Mouse (Mus musculus) heart, embryonic 15.5 days (tissue): ENCODE results near the gene Btg2. TPM values are rescaled to one million over a fixed set of nuclear protein-coding genes. Genes with fewer than 3 reads are reported as not detected.

Experiments used
- ATAC-seq: fragments of 200-750 bp; cut with Nextera tagmentation; replicated peaks from 2 replicates; pipeline ENCODE4 v1.8.0; 2017; ENCODE audit warnings: low read depth, moderate TSS enrichment; ENCODE audit not compliant: insufficient number of reproducible peaks, insufficient read depth, low FRiP score
- H3K27ac ChIP-seq: fragments of 300-500 bp; sonication (generic); 2 replicates; pipeline ENCODE4 v1.5.1; 2015; ENCODE audit warnings: mild to moderate bottlenecking, inconsistent platforms
- H3K27me3 ChIP-seq: fragments of 300-500 bp; sonication (generic); 2 replicates; pipeline ENCODE4 v1.6.1; 2015; ENCODE audit warnings: inconsistent platforms
- H3K36me3 ChIP-seq: fragments of 300-500 bp; sonication (generic); 2 replicates; pipeline ENCODE4 v1.6.1; 2015; ENCODE audit warnings: mild to moderate bottlenecking, inconsistent platforms
- H3K4me1 ChIP-seq: fragments of 300-500 bp; sonication (generic); replicated peaks from 2 replicates; pipeline ENCODE4 v1.6.1; 2015; ENCODE audit warnings: inconsistent platforms
- H3K4me2 ChIP-seq: fragments of 300-500 bp; sonication (generic); 2 replicates; pipeline ENCODE4 v1.6.1; 2015; ENCODE audit warnings: inconsistent platforms, mild to moderate bottlenecking, moderate library complexity
- H3K4me3 ChIP-seq: fragments of 300-500 bp; sonication (generic); 2 replicates; pipeline ENCODE4 v1.5.1; 2015; ENCODE audit warnings: mild to moderate bottlenecking, inconsistent platforms
- H3K9ac ChIP-seq: fragments of 300-500 bp; sonication (generic); 2 replicates; pipeline ENCODE4 v1.6.1; 2015; ENCODE audit warnings: mild to moderate bottlenecking, inconsistent platforms
- H3K9me3 ChIP-seq: fragments of 300-500 bp; sonication (generic); replicated peaks from 2 replicates; pipeline ENCODE4 v1.6.1; 2016; ENCODE audit warnings: inconsistent platforms
- WGBS: fragments of 180-500 bp; shearing (Covaris S2); methylation state at CpG from one replicate; pipeline ENCODE4 v1.1.7; 2015; ENCODE audit warnings: mixed read lengths; 5-methylcytosine and 5-hydroxymethylcytosine counted together
- polyA plus RNA-seq: library from polyadenylated mRNA; unstranded; fragments of >200 nt; fragmentation: Nextera tagmentation; extraction: Ambion mirVana; gene quantifications from 2 replicates; pipeline ENCODE4 v1.2.1, GENCODE M21; 2015

Btg2 gene
- polyA plus RNA-seq, 1 experiment from 2014 or later, result 36.9 TPM

DNA sequence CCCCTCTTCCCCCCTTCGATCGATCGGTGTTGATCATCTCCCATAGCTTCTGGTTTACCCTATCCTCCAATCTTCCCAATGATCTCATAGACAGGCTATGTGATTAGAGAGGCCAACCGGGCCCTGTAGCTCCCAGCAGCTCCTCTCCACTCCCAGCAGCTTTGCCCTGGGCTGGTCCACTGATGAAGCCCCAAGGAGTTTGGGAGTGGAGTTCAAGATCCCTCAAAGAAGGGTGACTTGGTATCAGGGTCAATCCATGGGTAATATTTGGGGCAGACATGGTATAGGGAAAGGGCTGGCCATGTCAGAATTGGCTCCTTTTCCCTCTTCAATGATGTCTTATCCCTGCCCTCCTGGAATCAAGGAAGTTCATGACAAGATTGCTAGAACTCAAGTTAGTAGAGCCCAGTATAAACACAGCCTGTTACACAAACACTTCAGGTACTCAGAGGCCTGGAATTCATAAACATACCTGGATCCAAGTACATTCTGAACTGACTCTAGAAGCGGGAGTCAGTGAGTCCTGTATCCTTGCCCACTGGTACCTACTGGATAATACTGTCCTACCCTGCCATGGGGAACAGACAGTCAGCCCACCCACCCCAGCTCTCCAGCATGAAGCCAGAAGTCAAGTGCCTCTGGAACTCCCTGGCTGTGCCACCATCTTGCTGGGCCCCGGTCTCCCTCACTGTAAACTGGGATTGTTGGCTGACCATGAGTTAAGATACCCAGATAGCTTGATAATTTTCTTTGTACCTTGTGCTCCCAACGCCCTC lies 18.3 kb upstream of the Btg2 start:
- H3K4me2 ChIP-seq, result no peak overlapping the region
- no peak overlapping the region for H3K4me3 ChIP-seq
- H3K36me3 ChIP-seq, result no peaks in the 10 kb centered on the region
- peaks cover 75% of the 10 kb centered on the region for H3K4me1 ChIP-seq
- H3K9ac ChIP-seq, result peak overlapping the region; percentile 40; the same call in 1 of the 2 replicates
- no peaks in the 10 kb centered on the region for H3K9me3 ChIP-seq
- no peaks in the 10 kb centered on the region for H3K27me3 ChIP-seq
- peak overlapping the region; percentile 99 for H3K27ac ChIP-seq
- 85% methylated on average over 7 of the region's 7 CpGs for WGBS
- ATAC-seq, result no peak

DNA sequence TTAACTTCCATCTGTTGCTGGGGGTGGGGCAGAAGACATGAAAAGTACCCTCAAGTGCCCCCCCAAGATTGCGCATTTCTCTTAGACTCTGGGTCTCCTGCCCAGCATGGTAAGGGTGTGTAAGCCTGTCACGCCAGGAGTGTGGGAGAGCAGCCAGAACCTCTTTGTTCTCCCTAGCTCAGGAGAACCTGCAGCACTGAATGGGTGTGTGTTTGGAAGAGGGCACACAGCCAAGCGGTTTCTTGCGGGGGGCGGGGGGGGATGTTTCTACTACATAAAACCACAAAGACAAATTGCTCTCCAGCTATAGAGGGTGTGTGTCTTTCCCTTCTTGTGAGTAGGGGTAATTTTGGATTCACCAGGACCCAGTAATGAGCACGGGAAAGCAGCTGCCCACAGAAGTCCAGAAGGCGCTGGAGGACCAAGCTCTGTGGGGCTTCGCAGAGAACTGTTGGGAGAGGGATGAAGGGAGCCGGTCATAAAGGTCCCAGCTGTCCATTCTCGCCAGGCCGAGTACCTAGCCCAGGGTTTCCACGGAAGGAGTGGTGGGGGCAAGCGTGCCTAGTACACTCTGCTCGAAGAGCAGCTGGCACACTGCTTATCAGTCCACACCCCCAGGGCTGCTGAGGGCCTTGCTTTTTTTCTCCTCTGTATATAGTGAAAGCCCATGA lies 17.5 kb upstream of the Btg2 start:
- H3K9ac ChIP-seq, result peak overlapping the region; percentile 40
- no peaks in the 10 kb centered on the region for H3K36me3 ChIP-seq
- peaks cover 81% of the 10 kb centered on the region for H3K4me1 ChIP-seq
- H3K4me2 ChIP-seq, result peak overlapping the region; percentile 40
- 30% methylated on average over 14 of the region's 14 CpGs for WGBS
- H3K27me3 ChIP-seq, result no peaks in the 10 kb centered on the region
- ATAC-seq, result no peak
- H3K4me3 ChIP-seq, result no peak overlapping the region
- H3K9me3 ChIP-seq, result no peaks in the 10 kb centered on the region
- H3K27ac ChIP-seq, result peak overlapping the region; percentile 99

DNA sequence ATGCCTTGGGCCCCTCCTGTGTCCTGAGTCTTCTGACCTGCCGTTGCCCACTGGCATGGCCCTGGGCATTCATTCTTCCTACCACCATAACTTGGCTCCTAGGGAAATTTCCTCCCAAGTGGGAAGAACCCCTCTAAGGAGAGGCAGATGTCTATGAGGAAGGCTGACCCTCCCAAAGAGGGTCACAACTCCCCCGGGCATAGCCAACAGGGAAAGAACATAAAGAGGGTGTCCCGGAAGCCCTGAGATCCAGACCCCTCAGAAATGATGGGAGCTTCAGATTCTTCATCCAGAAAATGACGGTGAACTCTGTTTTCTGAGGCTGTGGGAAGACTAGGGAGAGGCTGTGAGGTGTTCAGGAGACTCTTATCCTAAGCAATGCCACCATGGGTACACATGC lies 16.8 kb upstream of the Btg2 start:
- no peak for ATAC-seq
- 85% methylated on average over 4 of the region's 4 CpGs for WGBS

DNA sequence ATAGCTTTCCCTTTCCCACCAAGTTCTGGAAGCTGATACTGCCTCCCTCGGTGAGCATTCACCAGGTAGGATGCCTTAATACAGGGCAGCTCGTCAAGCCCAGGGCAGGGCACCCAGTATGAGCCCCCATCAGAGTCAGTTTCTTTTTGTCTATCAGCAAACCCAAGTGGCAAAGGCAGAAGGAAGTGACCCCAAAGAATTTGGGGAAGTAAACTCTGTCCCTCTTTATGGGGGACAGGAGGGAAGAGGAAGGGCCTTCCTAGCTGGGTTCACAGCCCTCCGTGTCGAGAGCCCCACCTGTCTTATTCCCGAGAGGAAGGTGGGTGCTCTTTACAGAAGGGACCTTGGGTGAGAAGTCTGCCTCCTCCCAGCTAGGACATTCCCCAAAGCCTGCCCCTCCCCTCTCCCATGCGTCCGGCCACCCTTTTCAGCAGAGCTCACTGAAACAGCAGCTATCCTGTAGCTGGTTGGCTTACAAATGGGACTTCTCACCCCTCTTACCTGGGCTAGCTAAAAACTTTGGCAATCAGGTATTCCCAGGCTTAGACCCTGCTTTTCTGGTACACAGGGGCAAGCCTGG lies 16.2 kb upstream of the Btg2 start:
- ATAC-seq, result no peak
- Histone ChIP-seq H3K36me3 (no peaks in the 10 kb centered on the region), H3K27ac (peak overlapping the region; percentile 2; the same call in 1 of the 2 replicates), H3K27me3 (no peaks in the 10 kb centered on the region), H3K4me1 (peaks cover 70% of the 10 kb centered on the region), H3K9me3 (no peaks in the 10 kb centered on the region), H3K9ac (no peak overlapping the region), H3K4me3 (no peak overlapping the region), H3K4me2 (no peak overlapping the region)
- 61% methylated on average over 7 of the region's 7 CpGs for WGBS

More for the DNA sequence above, 16.8 kb upstream of the Btg2 start:
- Histone ChIP-seq H3K36me3 (no peaks in the 10 kb centered on the region), H3K4me1 (peaks cover 76% of the 10 kb centered on the region), H3K9ac (no peak overlapping the region), H3K9me3 (no peaks in the 10 kb centered on the region), H3K27me3 (no peaks in the 10 kb centered on the region), H3K4me3 (no peak overlapping the region), H3K4me2 (no peak overlapping the region), H3K27ac (peak overlapping the region; percentile 99)

DNA sequence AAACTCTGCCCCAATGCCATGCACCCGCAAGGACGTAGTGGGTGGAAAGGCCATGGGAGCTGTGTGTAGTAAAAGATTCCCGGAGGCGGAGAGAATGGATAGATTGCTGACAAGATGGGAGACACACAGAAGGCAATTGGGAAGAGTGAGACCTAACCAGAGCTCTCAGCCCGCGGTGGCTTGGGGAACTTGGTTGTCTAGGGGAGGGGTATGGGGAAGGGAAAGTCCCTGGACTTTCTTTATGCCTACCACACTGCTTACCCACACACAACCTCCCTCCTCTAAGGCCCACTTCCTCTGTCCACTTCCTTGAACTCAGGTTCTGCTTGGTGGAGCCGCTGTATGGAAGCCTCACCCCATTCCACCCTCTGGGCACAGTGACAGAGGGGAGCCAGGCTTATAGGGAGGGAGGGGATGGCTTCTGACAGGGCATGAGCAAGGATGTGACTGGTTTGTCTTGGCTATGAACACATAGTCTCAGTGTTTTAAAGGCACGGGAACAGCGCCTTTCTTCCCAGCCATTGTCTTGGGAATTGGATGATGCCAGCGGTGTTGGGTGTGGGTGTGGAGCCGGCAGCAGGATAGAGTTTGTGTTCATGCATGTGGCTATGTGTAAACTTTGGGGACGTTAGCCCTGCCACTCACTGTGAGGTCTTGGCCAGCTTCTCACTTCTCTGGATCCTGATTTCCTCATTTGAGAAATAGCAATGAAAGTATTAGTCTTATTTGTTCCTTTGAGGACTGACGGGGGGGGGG lies 15.0 kb upstream of the Btg2 start:
- Histone ChIP-seq H3K36me3 (no peaks in the 10 kb centered on the region), H3K4me3 (peak overlapping the region; percentile 49; the same call in 1 of the 2 replicates), H3K9me3 (no peaks in the 10 kb centered on the region), H3K9ac (peak overlapping the region; percentile 59; the same call in 1 of the 2 replicates), H3K4me2 (peak overlapping the region; percentile 81), H3K27me3 (no peaks in the 10 kb centered on the region), H3K4me1 (peaks cover 63% of the 10 kb centered on the region), H3K27ac (peak overlapping the region; percentile 95)
- ATAC-seq, result no peak
- WGBS, result 55% methylated on average over 13 of the region's 13 CpGs

DNA sequence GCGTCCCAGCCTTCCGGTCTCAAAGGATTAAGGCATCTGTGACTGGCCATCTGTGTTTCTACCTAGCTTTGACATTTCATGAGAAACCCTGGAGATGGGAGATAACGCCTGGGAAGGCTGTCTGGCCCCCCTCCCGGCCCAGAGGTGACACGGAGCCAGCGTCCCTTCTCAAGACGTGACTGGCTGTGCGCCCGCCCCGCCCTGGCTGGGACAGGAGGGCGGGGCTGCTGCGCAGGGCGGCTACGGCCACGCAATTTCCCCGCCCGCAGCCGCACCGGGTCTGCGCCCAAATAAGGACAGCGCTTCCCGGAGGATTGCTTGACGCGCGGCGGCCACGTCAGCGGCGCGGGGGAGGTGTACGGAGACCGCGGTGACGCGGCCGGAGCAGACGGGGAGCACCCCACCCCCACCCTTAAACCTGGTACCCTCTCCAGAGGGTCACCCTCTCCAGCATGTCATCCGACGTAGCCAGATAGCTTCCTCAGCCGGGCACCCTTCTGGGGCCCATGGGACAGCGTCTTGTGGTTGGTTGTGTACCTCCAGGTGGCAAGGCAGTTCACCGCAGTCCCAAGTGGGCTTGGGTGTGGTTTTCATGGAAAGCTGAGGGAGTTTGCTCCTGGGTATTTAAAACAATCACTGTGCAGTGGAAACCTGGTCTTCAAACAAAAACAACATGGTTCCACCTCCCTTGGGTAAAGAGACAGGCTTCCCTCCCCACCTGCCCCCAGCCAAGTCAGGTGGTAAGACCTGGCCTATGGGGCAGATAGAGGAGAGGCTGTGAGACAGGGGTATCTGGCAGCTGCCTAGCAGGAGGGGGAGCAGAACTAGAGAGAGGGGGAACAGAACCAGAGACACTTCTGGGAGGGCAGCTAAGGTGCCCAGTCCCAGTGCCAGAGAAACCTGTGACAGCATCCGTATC lies 14.2 kb upstream of the Btg2 start:
- H3K9me3 ChIP-seq, result no peaks in the 10 kb centered on the region
- H3K4me2 ChIP-seq, result peak overlapping the region; percentile 81
- peak; percentile 94 for ATAC-seq
- peak overlapping the region; percentile 59 for H3K9ac ChIP-seq
- WGBS, result 2% methylated on average over 43 of the region's 43 CpGs
- no peaks in the 10 kb centered on the region for H3K36me3 ChIP-seq
- H3K4me3 ChIP-seq, result peak overlapping the region; percentile 49
- H3K27me3 ChIP-seq, result no peaks in the 10 kb centered on the region
- H3K4me1 ChIP-seq, result peaks cover 54% of the 10 kb centered on the region
- H3K27ac ChIP-seq, result peak overlapping the region; percentile 95

DNA sequence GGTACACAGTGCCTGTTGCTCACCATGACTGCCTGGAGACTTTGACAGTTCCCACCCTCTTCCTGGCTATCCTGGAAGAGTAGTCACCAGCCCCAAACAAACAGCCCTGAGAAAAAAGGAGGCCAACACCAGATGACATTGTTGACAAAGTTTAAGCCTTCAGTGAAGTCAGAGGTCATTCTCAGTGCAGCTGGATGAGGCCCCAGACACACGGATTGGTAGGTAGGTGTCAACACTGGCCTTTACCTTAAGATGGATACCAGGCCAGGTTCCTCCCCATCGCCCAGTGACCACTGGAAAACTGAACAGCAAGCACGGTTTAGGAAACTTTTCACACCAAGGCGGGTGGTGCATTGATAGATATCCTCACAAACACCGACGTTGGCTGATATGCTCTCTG lies 13.4 kb upstream of the Btg2 start:
- H3K36me3 ChIP-seq, result no peaks in the 10 kb centered on the region
- peak overlapping the region; percentile 49 for H3K4me3 ChIP-seq
- H3K27ac ChIP-seq, result peak overlapping the region; percentile 95
- peaks cover 47% of the 10 kb centered on the region for H3K4me1 ChIP-seq
- WGBS, result 16% methylated on average over 6 of the region's 6 CpGs
- no peaks in the 10 kb centered on the region for H3K27me3 ChIP-seq
- 0 out of 2 replicates have a peak overlapping the region, but pooled peaks have one; percentile 16 for H3K9ac ChIP-seq
- peak overlapping the region; percentile 81 for H3K4me2 ChIP-seq
- ATAC-seq, result no peak
- H3K9me3 ChIP-seq, result no peaks in the 10 kb centered on the region

DNA sequence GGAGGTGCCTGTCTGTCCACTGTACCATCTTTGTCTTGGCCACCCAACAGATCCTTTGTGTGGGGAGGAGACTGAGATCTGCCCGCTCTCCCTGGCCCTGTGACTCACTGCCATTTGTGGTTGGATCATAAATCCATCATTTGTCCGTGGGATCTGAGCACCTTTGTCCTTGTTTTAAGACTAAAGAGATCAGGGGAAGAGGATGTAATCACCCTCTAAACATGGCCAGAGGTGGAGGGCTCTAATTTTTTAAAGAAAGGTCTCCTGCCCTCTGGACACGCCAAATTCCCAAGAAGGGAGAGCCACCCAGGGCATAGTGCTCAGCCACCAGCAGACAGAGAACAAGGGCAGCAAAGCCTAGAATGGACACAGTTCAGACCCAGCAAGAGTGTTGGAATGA lies 12.9 kb upstream of the Btg2 start:
- H3K27me3 ChIP-seq, result no peaks in the 10 kb centered on the region
- peak overlapping the region; percentile 95 for H3K27ac ChIP-seq
- H3K4me3 ChIP-seq, result no peak overlapping the region
- 85% methylated on average over 3 of the region's 3 CpGs for WGBS
- peaks cover 47% of the 10 kb centered on the region for H3K4me1 ChIP-seq
- no peaks in the 10 kb centered on the region for H3K9me3 ChIP-seq
- H3K9ac ChIP-seq, result no peak overlapping the region
- no peak for ATAC-seq
- no peak overlapping the region for H3K4me2 ChIP-seq
- no peaks in the 10 kb centered on the region for H3K36me3 ChIP-seq

DNA sequence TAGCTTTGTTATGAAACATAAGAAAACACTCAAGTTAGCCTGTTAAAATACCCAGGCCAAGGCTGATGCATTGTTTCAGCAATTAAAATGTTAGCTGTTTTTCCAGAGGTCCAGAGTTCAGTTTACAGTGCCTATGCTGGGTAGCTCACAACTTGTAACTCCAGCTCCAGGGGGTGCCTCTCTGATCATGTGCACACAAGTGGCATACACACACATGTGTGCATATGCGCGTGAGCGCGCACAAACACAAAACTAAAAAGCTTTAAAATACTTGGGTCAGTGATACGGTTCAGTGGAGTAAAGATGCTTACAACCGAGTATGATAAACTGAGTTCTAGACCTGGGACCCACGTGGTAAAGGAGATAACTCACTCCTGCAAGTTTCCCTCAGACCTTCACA lies 10.2 kb upstream of the Btg2 start:
- Histone ChIP-seq H3K4me3 (no peak overlapping the region), H3K9me3 (no peaks in the 10 kb centered on the region), H3K27me3 (no peaks in the 10 kb centered on the region), H3K27ac (no peak overlapping the region), H3K4me1 (peaks cover 40% of the 10 kb centered on the region), H3K36me3 (no peaks in the 10 kb centered on the region), H3K4me2 (no peak overlapping the region), H3K9ac (no peak overlapping the region)
- 87% methylated on average over 7 of the region's 7 CpGs for WGBS
- no peak for ATAC-seq

DNA sequence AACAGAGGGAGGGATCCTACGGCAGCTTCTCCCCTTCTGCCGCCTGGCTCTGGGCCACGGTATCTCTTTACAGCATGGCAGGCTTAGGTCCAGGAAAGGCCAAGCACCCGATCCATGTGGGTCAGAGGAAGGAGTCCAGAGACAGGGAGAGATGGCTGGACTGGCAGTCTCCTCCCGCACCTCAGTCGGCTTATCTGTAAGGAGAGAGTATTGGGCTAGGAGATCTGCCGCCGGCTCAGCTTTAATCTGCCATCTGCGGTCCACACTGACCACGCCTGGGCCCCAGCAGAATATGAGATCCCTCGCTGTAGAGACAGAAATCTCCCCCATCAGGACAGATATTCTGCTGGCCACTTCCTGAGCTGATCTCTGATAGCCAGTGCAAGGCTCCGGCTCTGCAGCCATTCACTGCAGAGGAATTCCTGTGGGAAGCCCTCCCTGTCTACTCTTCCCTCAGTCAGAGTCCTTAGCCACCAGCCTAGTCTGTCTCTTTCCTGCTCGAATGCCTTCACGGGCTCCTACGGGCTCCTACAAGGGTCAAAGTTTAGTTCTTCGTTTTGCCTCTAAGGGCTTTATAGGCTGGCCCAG lies 8.0 kb upstream of the Btg2 start:
- Histone ChIP-seq H3K4me3 (peak overlapping the region; percentile 3; the same call in 1 of the 2 replicates), H3K9ac (no peak overlapping the region), H3K4me2 (peak overlapping the region; percentile 51), H3K9me3 (no peaks in the 10 kb centered on the region), H3K27me3 (no peaks in the 10 kb centered on the region), H3K4me1 (peaks cover 40% of the 10 kb centered on the region), H3K27ac (peak overlapping the region; percentile 70), H3K36me3 (no peaks in the 10 kb centered on the region)
- WGBS, result 19% methylated on average over 16 of the region's 16 CpGs
- ATAC-seq, result no peak
